Comparison of ENCODE assay signal across 8 mouse cellular contexts in the genomic region with DNA sequence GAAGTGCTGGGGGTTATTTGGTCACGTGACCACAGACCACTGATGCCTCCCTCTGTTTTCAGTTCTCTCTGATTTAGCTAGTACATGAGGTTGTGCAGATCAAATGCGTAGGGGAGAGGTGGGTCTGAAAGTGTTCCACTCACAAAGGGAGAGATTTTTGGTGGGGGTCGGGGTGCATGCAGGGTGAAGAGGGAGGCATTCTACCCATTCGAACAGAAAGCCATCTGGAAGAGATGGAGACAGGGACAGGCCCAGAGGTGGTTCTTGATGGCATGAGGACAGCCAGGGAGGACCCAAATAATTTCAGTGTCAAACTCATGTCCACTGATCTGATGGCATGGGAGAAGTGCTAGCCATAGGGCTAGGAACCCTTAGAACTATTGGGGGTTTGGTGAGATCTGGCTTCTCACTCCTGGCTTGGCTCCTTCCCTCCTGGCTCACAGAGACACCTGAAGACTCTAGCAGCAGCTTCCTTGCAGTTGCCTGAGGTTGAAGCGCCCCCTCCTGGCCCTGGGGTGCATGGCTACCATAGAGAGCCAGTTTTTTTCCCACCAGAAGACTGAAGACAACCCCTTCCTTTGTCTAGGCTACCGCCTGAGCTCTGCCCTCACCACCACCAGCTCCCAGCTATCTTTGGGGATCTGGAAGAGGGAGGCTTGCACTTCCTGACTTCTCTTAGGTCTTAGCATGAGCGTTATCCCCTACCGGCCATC.
DNase-seq lines count a peak whose midpoint lies in the region; ATAC-seq and TF ChIP-seq lines count a peak whose summit lies in the region.

No protein-coding gene starts in this region.

- no peaks in the 10 kb centered on the region for H3K36me3 ChIP-seq in hindbrain, postnatal 0 days (ENCODE audit: insufficient read depth, low read length)

- no peak overlapping the region for H3K9ac ChIP-seq in hindbrain, postnatal 0 days (replicated peaks; ENCODE audit: low read length)

- H3K4me2 ChIP-seq in hindbrain, postnatal 0 days (ENCODE audit: low read depth, low read length): no peak overlapping the region

- H3K4me3 ChIP-seq in hindbrain, postnatal 0 days (ENCODE audit: low read length): no peak overlapping the region

- H3K27ac ChIP-seq in hindbrain, postnatal 0 days: no peak overlapping the region

- WGBS in hindbrain, postnatal 0 days: 42% methylated on average over 8 of the region's 8 CpGs

- no peaks in the 10 kb centered on the region for H3K9me3 ChIP-seq in hindbrain, postnatal 0 days (ENCODE audit: low read length)

- H3K27me3 ChIP-seq in hindbrain, postnatal 0 days (ENCODE audit: insufficient read depth, low read length): no peaks in the 10 kb centered on the region

- peak; percentile 73 for ATAC-seq in hindbrain, postnatal 0 days
- ATAC-seq in activated CD4-positive, CD25-positive, alpha-beta regulatory T cell, adult 4 months: no peak

- TF ChIP-seq CTCF in hindbrain, postnatal 0 days (IDR thresholded peaks at IDR 0.05; ENCODE audit: low read depth): peak; percentile 93

- peak; percentile 3 for DNase-seq in adipocyte (ENCODE audit: low spot score)
- peak; percentile 57 to 73 for DNase-seq in cerebellum, postnatal 25 days
- peak; percentile 83 to 86 for DNase-seq in frontal cortex, postnatal 25 days (ENCODE audit: low spot score in 2 of 2)
- DNase-seq in hindbrain, postnatal 0 days (ENCODE audit: low spot score): peak; percentile 80
- peak; percentile 83 to 86 for DNase-seq in left cerebral cortex, adult 18-20 months (ENCODE audit: low spot score in 2 of 2)
- peak; percentile 73 for DNase-seq in mesoderm, embryonic 11.5 days (ENCODE audit: low read depth, low spot score)
- DNase-seq in skeletal muscle tissue, adult 2 months (ENCODE audit: low read depth, low spot score): peak; percentile 5

- no peaks in the 10 kb centered on the region; the same call in 1 of the 2 replicates for H3K4me1 ChIP-seq in hindbrain, postnatal 0 days (ENCODE audit: insufficient read depth, low read length)

Comparison
In these comparisons a context has a peak if more than half of its experiments do, and no peak if none do; other contexts are left out.
1. DNase-seq: peak in every context shown above with its lines; median percentile 84 in frontal cortex, postnatal 25 days; 84 in left cerebral cortex, adult 18-20 months; 80 in hindbrain, postnatal 0 days; 73 in mesoderm, embryonic 11.5 days; 65 in cerebellum, postnatal 25 days; 5 in skeletal muscle tissue, adult 2 months; 3 in adipocyte.